Mouse (Mus musculus) intestine, embryonic 15.5 days (tissue): ENCODE data around the gene B230217C12Rik. TPM values are rescaled to one million over a fixed set of nuclear protein-coding genes. Genes with fewer than 3 reads are reported as not detected.

Experiments used
- ATAC-seq: fragments of 200-750 bp; cut with Nextera tagmentation; 2 replicates; pipeline ENCODE4 v1.8.0; 2017; ENCODE audit warnings: moderate TSS enrichment, moderate library complexity
- H3K27ac ChIP-seq: fragments of 300-500 bp; sonication (generic); 2 replicates; pipeline ENCODE4 v1.5.1; 2015; ENCODE audit warnings: mild to moderate bottlenecking, inconsistent platforms
- H3K27me3 ChIP-seq: fragments of 300-500 bp; sonication (generic); replicated peaks from 2 replicates; pipeline ENCODE4 v1.6.1; 2015; ENCODE audit warnings: inconsistent platforms
- H3K36me3 ChIP-seq: fragments of 300-500 bp; sonication (generic); 2 replicates; pipeline ENCODE4 v1.6.1; 2015; ENCODE audit warnings: inconsistent platforms
- H3K4me1 ChIP-seq: fragments of 300-500 bp; sonication (generic); replicated peaks from 2 replicates; pipeline ENCODE4 v1.6.1; 2015; ENCODE audit warnings: inconsistent platforms
- H3K4me2 ChIP-seq: fragments of 300-500 bp; sonication (generic); replicated peaks from 2 replicates; pipeline ENCODE4 v1.6.1; 2015; ENCODE audit warnings: mild to moderate bottlenecking, inconsistent platforms
- H3K4me3 ChIP-seq: fragments of 300-500 bp; sonication (generic); replicated peaks from 2 replicates; pipeline ENCODE4 v1.5.1; 2015; ENCODE audit warnings: inconsistent platforms
- H3K9ac ChIP-seq: fragments of 300-500 bp; sonication (generic); 2 replicates; pipeline ENCODE4 v1.6.1; 2015; ENCODE audit warnings: inconsistent platforms
- H3K9me3 ChIP-seq: fragments of 300-500 bp; sonication (generic); 2 replicates; pipeline ENCODE4 v1.6.1; 2016; ENCODE audit warnings: inconsistent platforms
- WGBS: fragments of 180-500 bp; shearing (Covaris S2); methylation state at CpG from one replicate; pipeline ENCODE4 v1.1.7; 2015; 5-methylcytosine and 5-hydroxymethylcytosine counted together
- polyA plus RNA-seq: library from polyadenylated mRNA; unstranded; fragments of >200 nt; fragmentation: Nextera tagmentation; extraction: Ambion mirVana; gene quantifications from 2 replicates; pipeline ENCODE4 v1.2.1, GENCODE M21; 2015

Gene B230217C12Rik
- polyA plus RNA-seq, 1 experiment from 2014 or later, result 5.2 TPM

DNA sequence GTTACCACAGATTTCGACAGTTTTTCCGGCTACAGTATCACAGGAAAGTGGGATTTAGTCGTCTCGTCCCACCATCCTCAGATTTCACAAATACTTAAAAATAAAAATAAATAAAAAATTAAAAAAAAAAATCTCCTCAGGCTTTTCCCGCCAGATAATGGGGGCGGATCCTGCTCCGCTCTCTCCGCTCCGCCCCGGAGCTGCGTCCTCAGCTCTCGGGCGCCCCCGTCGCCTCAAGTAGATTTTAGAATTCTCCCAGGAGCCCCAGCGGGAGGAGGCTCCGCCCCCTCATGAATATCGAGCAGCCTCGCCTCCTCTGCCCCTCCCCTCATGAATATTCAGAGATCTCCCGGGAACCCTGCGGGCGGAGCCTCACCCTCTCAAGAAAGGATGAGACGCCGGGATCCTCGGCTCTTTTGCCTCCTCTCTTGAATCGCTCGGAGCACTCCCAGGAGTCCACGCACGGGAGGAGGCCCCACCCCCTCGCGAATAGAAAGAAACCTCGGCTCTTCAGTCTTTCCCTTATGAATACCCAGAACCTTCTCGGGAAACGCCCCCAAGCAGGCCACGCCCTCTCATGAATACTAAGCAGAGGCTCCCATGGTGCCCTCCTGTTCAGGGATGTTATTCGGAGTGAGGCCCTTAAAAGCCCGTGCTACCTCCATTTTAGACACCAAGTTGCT lies 43.5 kb downstream of the B230217C12Rik start, which contains the start of gene Fbxo47:
Gene Fbxo47 (minus strand): TSS at position 237 of the 683 bp plus-strand sequence.
- H3K27ac ChIP-seq, result peak within 1 kb of the TSS; percentile 90
- H3K27me3 ChIP-seq, result no peaks in the 10 kb centered on the region
- H3K4me3 ChIP-seq, result peak within 1 kb of the TSS; percentile 60
- H3K36me3 ChIP-seq, result no peaks in the 10 kb centered on the region
- no peaks in the 10 kb centered on the region for H3K9me3 ChIP-seq
- peak; percentile 95 for ATAC-seq
- H3K9ac ChIP-seq, result peak within 1 kb of the TSS; percentile 60
- WGBS, result under 1% methylated on average over 37 of the region's 37 CpGs
- 0 out of 2 replicates have a peak, but pooled peaks cover 2% of the 10 kb centered on the region for H3K4me1 ChIP-seq
- peak within 1 kb of the TSS; percentile 72 for H3K4me2 ChIP-seq

DNA sequence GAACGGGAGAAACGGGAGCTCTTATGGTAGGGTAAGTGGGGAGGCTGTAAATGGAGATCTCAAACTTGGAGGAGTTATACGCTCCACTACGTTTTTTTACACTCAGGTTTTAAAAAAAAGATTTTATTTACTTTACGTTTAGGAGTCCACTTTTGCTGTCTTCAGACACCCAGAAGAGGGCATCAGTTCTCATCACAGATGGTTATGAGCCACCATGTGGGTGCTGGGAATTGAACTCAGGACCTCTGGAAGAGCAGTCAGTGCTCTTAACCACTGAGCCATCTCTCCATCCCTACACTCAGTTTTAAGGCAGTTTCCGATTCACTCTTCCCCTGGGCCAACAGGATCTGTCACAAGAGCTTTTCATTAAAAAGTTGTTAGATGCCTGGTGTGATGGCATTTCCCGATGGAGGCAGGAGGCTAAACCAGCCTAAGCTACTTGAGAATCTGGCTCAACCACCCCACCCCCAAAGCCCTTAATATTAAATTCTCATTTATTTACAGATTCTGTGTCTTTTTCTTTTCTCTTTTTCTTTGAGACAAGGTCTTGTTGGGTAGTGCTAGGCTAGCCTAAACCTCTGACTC lies 44.1 kb downstream of the B230217C12Rik start:
- ATAC-seq, result peak; percentile 16; the same call in 1 of the 2 replicates
- no peaks in the 10 kb centered on the region for H3K27me3 ChIP-seq
- H3K27ac ChIP-seq, result peak overlapping the region; percentile 85
- WGBS, result 25% methylated on average over 7 of the region's 7 CpGs
- no peaks in the 10 kb centered on the region for H3K9me3 ChIP-seq
- H3K9ac ChIP-seq, result peak overlapping the region; percentile 39
- H3K4me3 ChIP-seq, result peak overlapping the region; percentile 60
- peak overlapping the region; percentile 72 for H3K4me2 ChIP-seq
- no peaks in the 10 kb centered on the region for H3K36me3 ChIP-seq
- H3K4me1 ChIP-seq, result 0 out of 2 replicates have a peak, but pooled peaks cover 2% of the 10 kb centered on the region

DNA sequence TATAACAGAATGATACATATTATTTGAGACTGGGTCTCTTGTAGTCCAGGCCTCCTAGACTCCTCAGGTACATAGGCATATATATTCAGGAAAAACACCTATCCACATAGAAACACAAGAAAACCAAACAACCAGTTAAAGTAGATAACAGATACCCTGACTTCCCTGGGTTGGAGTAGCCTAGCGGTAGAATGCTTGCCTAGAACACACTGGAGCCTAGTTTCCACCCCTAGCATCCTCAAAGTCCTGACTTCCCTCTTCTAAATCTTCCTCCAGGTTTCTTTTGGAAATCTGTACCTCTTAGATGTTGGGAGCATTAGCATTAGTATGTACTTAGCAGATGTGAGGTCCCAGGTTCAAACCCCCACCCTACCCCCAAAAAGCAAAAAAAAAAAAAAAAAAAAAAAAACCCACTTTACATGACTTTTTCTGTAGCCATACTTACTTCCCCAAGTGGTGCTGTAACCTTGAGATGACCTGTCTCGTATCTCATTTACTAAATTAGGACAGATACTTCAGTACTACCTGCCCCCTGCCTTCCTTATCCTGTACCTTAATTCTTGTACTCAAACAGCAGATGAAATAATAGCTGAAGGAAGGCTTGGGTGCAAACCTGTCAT lies 44.8 kb downstream of the B230217C12Rik start:
- WGBS, result 92% methylated on average over 2 of the region's 2 CpGs
- no peak overlapping the region for H3K4me3 ChIP-seq
- H3K36me3 ChIP-seq, result no peaks in the 10 kb centered on the region
- H3K9ac ChIP-seq, result no peak overlapping the region
- H3K9me3 ChIP-seq, result no peaks in the 10 kb centered on the region
- ATAC-seq, result no peak
- H3K27me3 ChIP-seq, result no peaks in the 10 kb centered on the region
- 0 out of 2 replicates have a peak, but pooled peaks cover 2% of the 10 kb centered on the region for H3K4me1 ChIP-seq
- H3K4me2 ChIP-seq, result no peak overlapping the region
- H3K27ac ChIP-seq, result no peak overlapping the region

DNA sequence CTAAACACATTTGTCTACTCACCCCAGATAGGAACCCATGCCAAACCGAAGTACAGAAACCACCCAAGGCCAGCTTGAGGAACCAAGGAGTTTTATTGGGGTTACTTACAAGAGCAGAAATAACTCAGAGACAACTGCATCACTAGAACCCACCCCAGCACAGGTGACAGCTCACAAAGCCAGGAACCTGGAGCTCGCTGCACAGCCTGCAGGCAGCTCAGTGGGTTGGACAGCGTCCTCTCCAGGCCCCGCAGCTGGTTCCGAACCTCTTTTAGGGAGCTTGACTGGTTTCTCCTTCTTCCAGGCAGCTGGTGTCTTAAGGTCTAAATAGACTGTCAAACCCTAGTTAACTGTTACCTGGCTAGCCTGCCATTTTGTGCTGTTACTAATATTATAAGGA lies 51.2 kb downstream of the B230217C12Rik start:
- WGBS, result 79% methylated on average over 5 of the region's 5 CpGs
- Histone ChIP-seq H3K4me3 (no peak overlapping the region), H3K27ac (no peak overlapping the region), H3K27me3 (no peaks in the 10 kb centered on the region), H3K9me3 (no peaks in the 10 kb centered on the region), H3K4me1 (no peaks in the 10 kb centered on the region), H3K36me3 (no peaks in the 10 kb centered on the region), H3K9ac (no peak overlapping the region), H3K4me2 (no peak overlapping the region)
- no peak for ATAC-seq

Other genes starting within 250 kb of the B230217C12Rik start
- gene Epop, start 211.1 kb upstream of the B230217C12Rik start, polyA plus RNA-seq, result 2.7 and 3.7 TPM in 2 replicates
- 1.9 and 2.4 TPM in 2 replicates for gene Mllt6, start 177.4 kb upstream of the B230217C12Rik start, polyA plus RNA-seq
- gene Cisd3, start 155.0 kb upstream of the B230217C12Rik start, polyA plus RNA-seq, result 79.9 and 93.0 TPM in 2 replicates
- 12.7 and 12.8 TPM in 2 replicates for gene Pcgf2, start 140.3 kb upstream of the B230217C12Rik start, polyA plus RNA-seq
- 426 and 480 TPM in 2 replicates for gene Psmb3, start 137.4 kb upstream of the B230217C12Rik start, polyA plus RNA-seq
- 1.0 and 1.2 TPM in 2 replicates for gene Pip4k2b, start 96.1 kb upstream of the B230217C12Rik start, polyA plus RNA-seq
- 13.3 and 13.4 TPM in 2 replicates for gene Cwc25, start 74.2 kb upstream of the B230217C12Rik start, polyA plus RNA-seq
- 0.24 TPM in 1 of 2 replicates, not detected in the other for gene 1700001P01Rik, start 64.9 kb upstream of the B230217C12Rik start, polyA plus RNA-seq
- gene Rpl23, start 58.3 kb upstream of the B230217C12Rik start, polyA plus RNA-seq, result 530 and 606 TPM in 2 replicates
- gene Lasp1, start 41.8 kb upstream of the B230217C12Rik start, polyA plus RNA-seq, result 123 and 126 TPM in 2 replicates
- 0.65 and 0.68 TPM in 2 replicates for gene Fbxo47, start 43.4 kb downstream of the B230217C12Rik start, polyA plus RNA-seq
- gene Plxdc1, start 145.7 kb downstream of the B230217C12Rik start, polyA plus RNA-seq, result 0.47 and 0.49 TPM in 2 replicates
- 7.6 and 11.8 TPM in 2 replicates for gene Arl5c, start 155.4 kb downstream of the B230217C12Rik start, polyA plus RNA-seq
- 6.5 and 7.5 TPM in 2 replicates for gene Cacnb1, start 182.3 kb downstream of the B230217C12Rik start, polyA plus RNA-seq
- gene Rpl19, start 185.9 kb downstream of the B230217C12Rik start, polyA plus RNA-seq, result 1,063 and 1,131 TPM in 2 replicates
- 0.16 and 0.29 TPM in 2 replicates for gene Stac2, start 212.7 kb downstream of the B230217C12Rik start, polyA plus RNA-seq